Mouse (Mus musculus): Measurements from ENCODE around the gene Ccl20.

DNA sequence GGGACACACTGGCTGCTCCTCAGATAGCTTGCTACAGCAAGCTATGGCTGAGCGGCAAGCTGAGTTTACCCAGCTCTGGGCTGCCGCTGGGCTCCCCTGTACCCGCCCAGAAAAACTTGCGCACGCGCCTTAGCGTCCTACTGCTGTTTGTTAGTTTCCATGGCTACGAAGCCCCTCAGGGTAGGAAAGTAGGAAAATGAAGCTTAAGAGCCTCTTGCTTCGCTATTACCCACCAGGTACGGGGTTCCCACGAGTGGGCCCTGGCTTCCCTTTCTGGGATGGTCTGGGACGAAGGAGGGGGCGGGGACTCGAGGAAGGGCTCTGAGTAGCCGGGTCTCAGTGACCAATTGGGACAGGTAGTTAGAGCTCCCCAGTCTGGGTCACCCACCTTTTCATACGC lies 43.0 kb downstream of the Ccl20 start, which contains the start of gene Daw1:
- TF ChIP-seq POLR2A (IDR thresholded peaks at IDR 0.05; ENCODE audit: borderline replicate concordance, low read depth, low read length) (no peak), CTCF (IDR thresholded peaks at IDR 0.05; ENCODE audit: low read depth, low read length) (no peak)

Measured in bone marrow macrophage, adult 2 months (primary cell).